Mouse (Mus musculus) ovary, postnatal 10 days (tissue): Measurements from ENCODE around the gene Tnk2.

Experiments
- DNase-seq: peaks from one replicate; pipeline ENCODE4 v3.0.0; 2022; ENCODE audit warnings: low spot score

Tnk2 gene

GRCm38 (mm10) chr16:32643661-32644061 lies at the start of gene Tnk2:
Gene Tnk2, plus strand, starts transcription at chr16:32643874.
- DNase-seq: no peak

GRCm38 (mm10) chr16:32593916-32594315 lies 49.8 kb upstream of the Tnk2 start:
- no peak for DNase-seq

GRCm38 (mm10) chr16:32594701-32595100 lies 49.0 kb upstream of the Tnk2 start:
- DNase-seq: no peak

- DNase-seq: no peak
Measured at GRCm38 (mm10) chr16:32595142-32595855, 48.4 kb upstream of the Tnk2 start.

- DNase-seq: no peak
Measured at GRCm38 (mm10) chr16:32597909-32598381, 45.7 kb upstream of the Tnk2 start.

GRCm38 (mm10) chr16:32599151-32599550 lies 44.5 kb upstream of the Tnk2 start:
- DNase-seq: no peak

- DNase-seq: no peak
Measured at GRCm38 (mm10) chr16:32602193-32602685, 41.4 kb upstream of the Tnk2 start.

GRCm38 (mm10) chr16:32607562-32608343 lies 35.9 kb upstream of the Tnk2 start:
- no peak for DNase-seq

- no peak for DNase-seq
Measured at GRCm38 (mm10) chr16:32608344-32608711, 35.3 kb upstream of the Tnk2 start.

- DNase-seq: peak; percentile 84
Measured at GRCm38 (mm10) chr16:32608712-32609400, 34.8 kb upstream of the Tnk2 start, which contains the start of gene Tfrc. Gene Tfrc, plus strand, starts transcription at chr16:32608920.

GRCm38 (mm10) chr16:32609401-32609779 lies 34.3 kb upstream of the Tnk2 start:
- DNase-seq: no peak

GRCm38 (mm10) chr16:32610460-32611255 lies 33.0 kb upstream of the Tnk2 start:
- DNase-seq: no peak

- no peak for DNase-seq
Measured at GRCm38 (mm10) chr16:32612052-32612451, 31.6 kb upstream of the Tnk2 start.

GRCm38 (mm10) chr16:32613269-32613834 lies 30.3 kb upstream of the Tnk2 start:
- no peak for DNase-seq

- no peak for DNase-seq
Measured at GRCm38 (mm10) chr16:32614047-32614446, 29.6 kb upstream of the Tnk2 start.

GRCm38 (mm10) chr16:32618946-32619345 lies 24.7 kb upstream of the Tnk2 start:
- no peak for DNase-seq

GRCm38 (mm10) chr16:32628140-32628539 lies 15.5 kb upstream of the Tnk2 start:
- DNase-seq: no peak

- no peak for DNase-seq
Measured at GRCm38 (mm10) chr16:32632328-32632824, 11.3 kb upstream of the Tnk2 start.

GRCm38 (mm10) chr16:32633486-32634012 lies 10.1 kb upstream of the Tnk2 start:
- no peak for DNase-seq

- DNase-seq: no peak
Measured at GRCm38 (mm10) chr16:32634183-32634582, 9.5 kb upstream of the Tnk2 start.

GRCm38 (mm10) chr16:32635314-32635713 lies 8.4 kb upstream of the Tnk2 start:
- DNase-seq: no peak
